Mouse (Mus musculus): ENCODE data around the gene Fdx1l.

DNA sequence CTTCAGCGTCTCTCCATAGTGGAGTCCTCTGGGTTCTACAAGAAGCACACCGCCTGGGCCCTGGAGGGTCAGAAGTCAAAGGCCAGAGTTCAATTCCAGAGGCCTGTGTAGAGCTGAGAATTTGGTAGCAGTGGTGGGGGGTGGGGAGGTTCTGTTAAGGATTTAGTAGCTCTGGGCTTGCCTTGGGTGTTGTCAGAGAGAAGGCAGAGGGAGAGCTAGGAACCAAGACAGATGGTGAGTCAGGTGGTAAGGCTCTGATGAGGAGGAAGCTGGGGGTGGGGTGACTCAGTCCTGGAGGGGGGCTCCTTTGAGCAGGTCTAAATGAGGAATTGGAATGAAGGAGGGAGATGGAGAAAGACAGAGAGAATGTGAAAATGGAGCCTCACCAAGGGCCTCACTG, 10.5 kb downstream of the Fdx1l start:
- TF ChIP-seq CTCF (IDR thresholded peaks at IDR 0.05; ENCODE audit: low read depth) (no peak), EP300 (IDR thresholded peaks at IDR 0.05; ENCODE audit: low read depth) (no peak)

All from liver, postnatal 0 days (tissue).